Mouse (Mus musculus) CH12.LX (cell line): Measurements from ENCODE around the gene Chrnd. TPM values are rescaled to one million over a fixed set of nuclear protein-coding genes. Genes with fewer than 3 reads are reported as not detected.

Experiments used
- DNase-seq: peaks from one replicate; pipeline ENCODE4 v3.0.0-alpha.2; 2013; ENCODE audit errors: extremely low read depth
- H3K27ac ChIP-seq: 2 replicates; pipeline ENCODE4 v1.5.1; 2012; ENCODE audit warnings: low read depth, mild to moderate bottlenecking, control low read depth, moderate library complexity; ENCODE audit not compliant: insufficient read depth
- H3K27me3 ChIP-seq: replicated peaks from 2 replicates; pipeline ENCODE3; 2012; ENCODE audit warnings: inconsistent platforms
- H3K36me3 ChIP-seq, 2 experiments: replicated peaks in 1 of 2; 2 replicates each; pipeline versions ENCODE3 to v1.6.1; 2012; ENCODE audit warnings: inconsistent platforms in 1 of 2, low read length in 1 of 2, mild to moderate bottlenecking in 1 of 2, mixed read lengths in 1 of 2, moderate library complexity in 1 of 2; ENCODE audit not compliant: control insufficient read depth in 1 of 2, insufficient read depth in 1 of 2
- H3K4me1 ChIP-seq, 2 experiments: 2 replicates each; pipeline ENCODE4 v1.6.1; 2012; ENCODE audit warnings: inconsistent platforms in 1 of 2, moderate library complexity in 1 of 2; ENCODE audit not compliant: insufficient read depth in 2 of 2, control insufficient read depth in 1 of 2
- H3K4me2 ChIP-seq: 2 replicates; pipeline ENCODE4 v1.6.1; 2012; ENCODE audit warnings: low read depth, mild to moderate bottlenecking, control low read depth; ENCODE audit not compliant: poor library complexity, insufficient read depth, severe bottlenecking
- H3K4me3 ChIP-seq, 3 experiments: fragments of 150-350 bp in 1 of 3; sonication (generic) in 1 of 3; replicated peaks in 1 of 3; 2 replicates each; pipeline versions ENCODE3 to v1.5.1; 2011 to 2012; ENCODE audit warnings: low read depth in 2 of 3, low read length in 2 of 3, mild to moderate bottlenecking in 2 of 3, moderate library complexity in 2 of 3, control low read depth in 1 of 3, improper control_type of control experiment in 1 of 3, inconsistent platforms in 1 of 3, mixed read lengths in 1 of 3; ENCODE audit not compliant: poor library complexity in 1 of 3
- H3K79me2 ChIP-seq: replicated peaks from 2 replicates; pipeline ENCODE4 v1.6.1; 2012; ENCODE audit warnings: mild to moderate bottlenecking, moderate library complexity; ENCODE audit not compliant: control insufficient read depth, poor library complexity, insufficient read depth, severe bottlenecking; ENCODE audit errors: extremely low read depth
- H3K9ac ChIP-seq: 2 replicates; pipeline ENCODE4 v1.6.1; 2012; ENCODE audit warnings: low read depth, mild to moderate bottlenecking, control low read depth, moderate library complexity; ENCODE audit not compliant: insufficient read depth
- H3K9me3 ChIP-seq: replicated peaks from 2 replicates; pipeline ENCODE3; 2012; ENCODE audit warnings: low read length, inconsistent platforms, mixed read lengths
- BHLHE40 ChIP-seq: IDR thresholded peaks from 2 replicates; pipeline ENCODE4 v1.6.1; 2011; ENCODE audit warnings: mild to moderate bottlenecking, low read depth, low read length, improper control_type of control experiment
- CHD1 ChIP-seq: IDR thresholded peaks from 2 replicates; pipeline ENCODE4 v1.6.1; 2012; ENCODE audit warnings: low read depth, low read length, improper control_type of control experiment, inconsistent platforms
- CTCF ChIP-seq, 2 experiments: IDR thresholded peaks in 1 of 2; conservative IDR thresholded peaks in 1 of 2; 2 replicates each; pipeline ENCODE4 v1.5.1; 2011 to 2012; ENCODE audit warnings: low read depth in 2 of 2, low read length in 2 of 2, improper control_type of control experiment in 1 of 2, inconsistent platforms in 1 of 2, mild to moderate bottlenecking in 1 of 2, moderate library complexity in 1 of 2
- E2F4 ChIP-seq: IDR thresholded peaks from 2 replicates; pipeline ENCODE4 v1.6.1; 2011; ENCODE audit warnings: low read depth, low read length, improper control_type of control experiment; ENCODE audit not compliant: insufficient replicate concordance
- ELF1 ChIP-seq: IDR thresholded peaks from 2 replicates; pipeline ENCODE4 v1.6.1; 2014; ENCODE audit warnings: low read depth, mild to moderate bottlenecking, inconsistent platforms, low read length, improper control_type of control experiment
- GABPA ChIP-seq: IDR thresholded peaks from 2 replicates; pipeline ENCODE4 v1.6.1; 2012; ENCODE audit warnings: low read depth, low read length, improper control_type of control experiment, inconsistent platforms; ENCODE audit not compliant: insufficient replicate concordance
- HCFC1 ChIP-seq: IDR thresholded peaks from 2 replicates; pipeline ENCODE4 v1.6.1; 2012; ENCODE audit warnings: low read depth, mild to moderate bottlenecking, inconsistent platforms, low read length, improper control_type of control experiment
- JUND ChIP-seq: conservative IDR thresholded peaks from 2 replicates; pipeline ENCODE4 v1.6.1; 2011; ENCODE audit warnings: low read depth, low read length, improper control_type of control experiment
- MAZ ChIP-seq: IDR thresholded peaks from 2 replicates; pipeline ENCODE4 v1.6.1; 2012; ENCODE audit warnings: low read depth, mild to moderate bottlenecking, inconsistent platforms, low read length, improper control_type of control experiment, moderate library complexity
- MXI1 ChIP-seq: IDR thresholded peaks from 2 replicates; pipeline ENCODE4 v1.6.1; 2011; ENCODE audit warnings: mild to moderate bottlenecking, low read depth, low read length, improper control_type of control experiment
- MYC ChIP-seq: IDR thresholded peaks from 2 replicates; pipeline ENCODE4 v1.6.1; 2011; ENCODE audit warnings: low read depth, mild to moderate bottlenecking, improper control_type of control experiment, low read length
- NRF1 ChIP-seq: IDR thresholded peaks from 2 replicates; pipeline ENCODE4 v1.6.1; 2014; ENCODE audit warnings: low read depth, mild to moderate bottlenecking, inconsistent platforms, low read length, improper control_type of control experiment, moderate library complexity
- POLR2A ChIP-seq: IDR thresholded peaks from 2 replicates; pipeline ENCODE4 v1.6.1; 2011; ENCODE audit warnings: low read depth, mild to moderate bottlenecking, improper control_type of control experiment, low read length
- RAD21 ChIP-seq: IDR thresholded peaks from 2 replicates; pipeline ENCODE4 v1.6.1; 2011; ENCODE audit warnings: low read depth, mild to moderate bottlenecking, low read length, improper control_type of control experiment, moderate library complexity
- SMC3 ChIP-seq: IDR thresholded peaks from 2 replicates; pipeline ENCODE4 v1.6.1; 2011; ENCODE audit warnings: low read depth, low read length, improper control_type of control experiment
- TBP ChIP-seq: conservative IDR thresholded peaks from 2 replicates; pipeline ENCODE4 v1.6.1; 2011; ENCODE audit warnings: low read depth, low read length, improper control_type of control experiment
- TCF12 ChIP-seq: IDR thresholded peaks from 2 replicates; pipeline ENCODE4 v1.6.1; 2014; ENCODE audit warnings: low read depth, mild to moderate bottlenecking, inconsistent platforms, low read length, improper control_type of control experiment
- UBTF ChIP-seq: IDR thresholded peaks from 2 replicates; pipeline ENCODE4 v1.6.1; 2012; ENCODE audit warnings: low read depth, mild to moderate bottlenecking, inconsistent platforms, low read length, improper control_type of control experiment, moderate library complexity
- USF1 ChIP-seq: IDR thresholded peaks from 2 replicates; pipeline ENCODE4 v1.6.1; 2014; ENCODE audit warnings: low read depth, mild to moderate bottlenecking, inconsistent platforms, low read length, improper control_type of control experiment
- ZC3H11A ChIP-seq: IDR thresholded peaks from 2 replicates; pipeline ENCODE4 v1.6.1; 2012; ENCODE audit warnings: low read depth, mild to moderate bottlenecking, inconsistent platforms, low read length, improper control_type of control experiment
- ZKSCAN1 ChIP-seq: IDR thresholded peaks from 2 replicates; pipeline ENCODE4 v1.6.1; 2012; ENCODE audit warnings: low read depth, inconsistent platforms, low read length, improper control_type of control experiment, borderline replicate concordance
- ZMIZ1 ChIP-seq: IDR thresholded peaks from 2 replicates; pipeline ENCODE4 v1.6.1; 2012; ENCODE audit warnings: low read depth, mild to moderate bottlenecking, inconsistent platforms, low read length, improper control_type of control experiment
- ZNF384 ChIP-seq: IDR thresholded peaks from 2 replicates; pipeline ENCODE4 v1.6.1; 2012; ENCODE audit warnings: low read depth, low read length, improper control_type of control experiment, inconsistent platforms
- dilution Hi-C: fragments of 300-500 bp; cut with MboI; formaldehyde crosslinking; loops from 2 replicates; pipeline ENCODE4 v1.14.3; 2020; ENCODE audit warnings: low sequenced_read_pairs; ENCODE audit not compliant: extremely low pct_unique_long_range_greater_than_20kb, extremely low pct_ligation_motif_present
- in situ Hi-C: fragments of 300-500 bp; cut with MboI; formaldehyde crosslinking; loops from 3 replicates; pipeline ENCODE4 v1.14.3; 2019; ENCODE audit warnings: low sequenced_read_pairs, low pct_ligation_motif_present, low pct_unique_long_range_greater_than_20kb, mixed read lengths
- polyA plus RNA-seq: library from polyadenylated mRNA; unstranded; fragments of >175 nt; gene quantifications from 2 replicates; pipeline ENCODE4 v1.2.1, GENCODE M21; 2012; ENCODE audit warnings: low read depth; ENCODE audit not compliant: insufficient read length
- total RNA-seq, 2 experiments: library from RNA; depleted of rRNA; stranded (reverse); fragments of 300-350 nt in 1 of 2; fragments of >200 nt in 1 of 2; gene quantifications; 2 replicates each; pipeline ENCODE4 v1.2.3; 2012 to 2014

The Chrnd gene
- total and polyA plus RNA-seq, 3 experiments: 0.13 TPM; not detected in 2

- in situ Hi-C loops: no loop called here
- Histone ChIP-seq H3K4me3 (no peak overlapping the region), H3K9me3 (peaks cover 19% of the 10 kb centered on the region), H3K4me1 (no peaks in the 10 kb centered on the region), H3K27ac (no peak overlapping the region), H3K4me2 (no peak overlapping the region), H3K9ac (no peak overlapping the region), H3K36me3 (no peaks in the 10 kb centered on the region), H3K79me2 (no peaks in the 10 kb centered on the region), H3K27me3 (peaks cover 39% of the 10 kb centered on the region)
- dilution Hi-C loops: no loop called here
- TF ChIP-seq MXI1 (no peak), ZMIZ1 (no peak), CTCF (conservative IDR thresholded peaks at IDR 0.05 in 1 of 2, IDR thresholded peaks at IDR 0.05 in 1 of 2; ENCODE audit: low read depth in 2 of 2, low read length in 2 of 2) (no peak), ELF1 (no peak), RAD21 (no peak), BHLHE40 (no peak), NRF1 (no peak), CHD1 (no peak), ZC3H11A (no peak)
- no peak for DNase-seq
These were observed 35.8 kb upstream of the Chrnd start for GRCm38 (mm10) chr1:87154501-87155120.

- TF ChIP-seq POLR2A (no peak), TBP (no peak), TCF12 (no peak), SMC3 (no peak), E2F4 (no peak), ZKSCAN1 (no peak), ZNF384 (no peak), MAZ (no peak), CTCF (conservative IDR thresholded peaks at IDR 0.05 in 1 of 2, IDR thresholded peaks at IDR 0.05 in 1 of 2; ENCODE audit: low read depth in 2 of 2, low read length in 2 of 2) (no peak), HCFC1 (no peak), MYC (no peak), JUND (no peak), USF1 (no peak), GABPA (no peak), UBTF (no peak)
- TF ChIP-seq, all 38 proteins: peak for 0
- H3K4me2 ChIP-seq: no peak overlapping the region
- H3K79me2 ChIP-seq: no peaks in the 10 kb centered on the region
- dilution Hi-C loops: no loop called here
- H3K27me3 ChIP-seq: peaks cover 34% of the 10 kb centered on the region
- peaks cover 19% of the 10 kb centered on the region for H3K9me3 ChIP-seq
- DNase-seq: no peak
- H3K27ac ChIP-seq: no peak overlapping the region
- no peaks in the 10 kb centered on the region for H3K4me1 ChIP-seq
- no peak overlapping the region for H3K4me3 ChIP-seq
- in situ Hi-C loops: no loop called here
- H3K9ac ChIP-seq: no peak overlapping the region
- no peaks in the 10 kb centered on the region for H3K36me3 ChIP-seq
These were observed 34.7 kb upstream of the Chrnd start for GRCm38 (mm10) chr1:87155531-87156198.
